Mouse (Mus musculus): ENCODE data around the gene Gnao1. TPM values are rescaled to one million over a fixed set of nuclear protein-coding genes. Genes with fewer than 3 reads are reported as not detected.

Gene Gnao1
- polyA plus RNA-seq, 1 experiment from 2014 or later = 160 TPM

- peak; percentile 42; the same call in 1 of the 2 replicates for ATAC-seq (ENCODE audit: low read depth)
- Histone ChIP-seq H3K4me2 (no peak overlapping the region), H3K4me3 (no peak overlapping the region), H3K9ac (peak overlapping the region; percentile 45), H3K4me1 (replicated peaks) (peaks cover 46% of the 10 kb centered on the region), H3K9me3 (no peaks in the 10 kb centered on the region), H3K27me3 (no peaks in the 10 kb centered on the region), H3K36me3 (peaks cover 15% of the 10 kb centered on the region; the same call in 1 of the 2 replicates), H3K27ac (replicated peaks) (peak overlapping the region; percentile 81)
- WGBS = 35% methylated on average over 5 of the region's 5 CpGs
Measured at GRCm38 (mm10) chr8:93907987-93908441, 98.2 kb downstream of the Gnao1 start.

- Histone ChIP-seq H3K36me3 (peaks cover 11% of the 10 kb centered on the region; the same call in 1 of the 2 replicates), H3K9me3 (no peaks in the 10 kb centered on the region), H3K4me2 (no peak overlapping the region), H3K9ac (peak overlapping the region; percentile 45), H3K27ac (replicated peaks) (peak overlapping the region; percentile 81), H3K4me1 (replicated peaks) (peaks cover 47% of the 10 kb centered on the region), H3K4me3 (no peak overlapping the region), H3K27me3 (no peaks in the 10 kb centered on the region)
- ATAC-seq (ENCODE audit: low read depth) = peak; percentile 55
- 29% methylated on average over 1 of the region's 1 CpGs for WGBS
Measured at GRCm38 (mm10) chr8:93908546-93908945, 98.8 kb downstream of the Gnao1 start.

DNA sequence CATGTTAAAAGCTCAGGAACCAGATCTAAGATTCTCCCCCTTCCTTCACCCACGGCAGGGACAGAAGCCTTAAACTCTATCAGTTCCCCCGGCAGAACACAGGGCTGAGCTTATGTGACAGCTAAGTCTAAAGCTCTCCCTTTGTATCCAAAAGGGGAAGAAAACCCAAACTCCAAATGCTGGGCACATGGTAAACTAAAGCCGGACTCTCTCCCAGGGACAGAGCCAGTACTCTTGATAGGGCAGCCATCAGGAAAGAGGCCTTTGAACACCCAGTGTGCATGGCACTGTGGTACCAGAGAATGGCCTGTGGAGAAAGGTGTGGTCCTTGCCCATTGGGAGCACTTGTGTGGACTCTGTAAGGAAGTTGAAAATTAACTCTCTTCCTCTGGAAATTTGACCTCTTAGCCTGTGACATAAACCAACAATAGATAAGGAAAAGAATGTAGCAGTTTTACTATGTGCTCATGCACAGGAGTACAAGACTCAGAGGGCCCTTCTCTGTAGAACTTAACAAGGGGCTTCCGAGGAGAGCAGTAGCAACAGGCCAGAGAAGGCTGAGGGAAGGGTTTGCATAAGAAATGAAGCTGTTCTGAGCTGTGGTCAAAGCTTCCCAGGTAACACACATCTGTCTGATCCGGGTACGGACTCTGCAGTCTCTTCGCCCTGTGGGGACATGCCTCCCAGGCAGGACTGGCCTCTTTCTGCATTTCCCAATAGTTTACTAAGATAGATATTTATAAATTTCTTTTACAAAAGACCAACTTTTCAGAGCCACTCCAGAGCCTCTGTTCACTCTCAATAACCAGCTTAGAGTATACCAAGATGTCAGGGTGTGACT lies 102.2 kb downstream of the Gnao1 start:
- no peak overlapping the region for H3K27ac ChIP-seq (replicated peaks)
- H3K9me3 ChIP-seq = no peaks in the 10 kb centered on the region
- H3K4me2 ChIP-seq = no peak overlapping the region
- H3K9ac ChIP-seq = no peak overlapping the region
- no peaks in the 10 kb centered on the region for H3K27me3 ChIP-seq
- no peak for ATAC-seq (ENCODE audit: low read depth)
- H3K4me1 ChIP-seq (replicated peaks) = peaks cover 46% of the 10 kb centered on the region
- H3K36me3 ChIP-seq = peaks cover 7% of the 10 kb centered on the region; the same call in 1 of the 2 replicates
- no peak overlapping the region for H3K4me3 ChIP-seq
- 76% methylated on average over 7 of the region's 7 CpGs for WGBS

GRCm38 (mm10) chr8:93917859-93918421 lies 108.2 kb downstream of the Gnao1 start:
- peak overlapping the region; percentile 45; the same call in 1 of the 2 replicates for H3K9ac ChIP-seq
- H3K4me3 ChIP-seq = no peak overlapping the region
- H3K27me3 ChIP-seq = no peaks in the 10 kb centered on the region
- WGBS = 10% methylated on average over 13 of the region's 13 CpGs
- H3K4me1 ChIP-seq (replicated peaks) = peaks cover 73% of the 10 kb centered on the region
- peak overlapping the region; percentile 18; the same call in 1 of the 2 replicates for H3K4me2 ChIP-seq
- H3K36me3 ChIP-seq = peaks cover 7% of the 10 kb centered on the region; the same call in 1 of the 2 replicates
- H3K27ac ChIP-seq (replicated peaks) = peak overlapping the region; percentile 89
- H3K9me3 ChIP-seq = no peaks in the 10 kb centered on the region
- ATAC-seq (ENCODE audit: low read depth) = peak; percentile 89

DNA sequence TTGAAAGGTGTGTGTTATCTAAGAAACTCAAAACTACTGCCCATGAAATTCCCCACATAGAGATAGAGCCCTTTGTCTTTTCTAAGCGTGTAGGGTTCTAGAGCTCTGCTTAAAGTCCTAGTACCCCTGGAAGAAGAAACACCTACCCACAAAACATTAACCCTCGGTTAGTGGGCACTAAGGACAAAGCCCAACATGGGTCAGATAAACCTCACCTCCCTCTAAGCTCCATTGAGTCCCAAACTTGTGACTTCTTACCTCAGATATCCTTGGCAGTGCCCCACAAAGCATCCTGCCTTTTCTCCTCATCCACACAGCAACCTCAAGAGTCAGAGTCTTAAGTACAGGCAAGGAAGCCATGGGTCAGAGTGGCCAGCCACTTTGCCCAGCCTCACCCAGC lies 108.8 kb downstream of the Gnao1 start:
- Histone ChIP-seq H3K27me3 (no peaks in the 10 kb centered on the region), H3K27ac (replicated peaks) (peak overlapping the region; percentile 89), H3K9ac (no peak overlapping the region), H3K4me1 (replicated peaks) (peaks cover 72% of the 10 kb centered on the region), H3K4me3 (no peak overlapping the region), H3K4me2 (no peak overlapping the region), H3K36me3 (peaks cover 11% of the 10 kb centered on the region; the same call in 1 of the 2 replicates), H3K9me3 (no peaks in the 10 kb centered on the region)
- 81% methylated on average over 2 of the region's 2 CpGs for WGBS
- ATAC-seq (ENCODE audit: low read depth) = no peak

GRCm38 (mm10) chr8:93919422-93919821 lies 109.7 kb downstream of the Gnao1 start:
- Histone ChIP-seq H3K36me3 (peaks cover 11% of the 10 kb centered on the region; the same call in 1 of the 2 replicates), H3K27ac (replicated peaks) (peak overlapping the region; percentile 89), H3K9me3 (no peaks in the 10 kb centered on the region), H3K27me3 (no peaks in the 10 kb centered on the region), H3K4me3 (no peak overlapping the region), H3K4me2 (no peak overlapping the region), H3K4me1 (replicated peaks) (peaks cover 81% of the 10 kb centered on the region), H3K9ac (no peak overlapping the region)
- no peak for ATAC-seq (ENCODE audit: low read depth)
- WGBS = 66% methylated on average over 3 of the region's 3 CpGs

GRCm38 (mm10) chr8:93919916-93920589 lies 110.3 kb downstream of the Gnao1 start:
- peak overlapping the region; percentile 89 for H3K27ac ChIP-seq (replicated peaks)
- ATAC-seq (ENCODE audit: low read depth) = no peak

GRCm38 (mm10) chr8:93920590-93920948 lies 110.8 kb downstream of the Gnao1 start:
- Histone ChIP-seq H3K4me1 (replicated peaks) (peaks cover 91% of the 10 kb centered on the region), H3K4me3 (no peak overlapping the region), H3K9ac (no peak overlapping the region), H3K9me3 (no peaks in the 10 kb centered on the region), H3K36me3 (peaks cover 11% of the 10 kb centered on the region; the same call in 1 of the 2 replicates), H3K27me3 (no peaks in the 10 kb centered on the region), H3K4me2 (no peak overlapping the region), H3K27ac (replicated peaks) (peak overlapping the region; percentile 89)
- ATAC-seq (ENCODE audit: low read depth) = no peak
- WGBS = 76% methylated on average over 7 of the region's 7 CpGs

More at GRCm38 (mm10) chr8:93919916-93920589, 110.3 kb downstream of the Gnao1 start:
- Histone ChIP-seq H3K4me2 (no peak overlapping the region), H3K9me3 (no peaks in the 10 kb centered on the region), H3K27me3 (no peaks in the 10 kb centered on the region), H3K9ac (no peak overlapping the region), H3K36me3 (peaks cover 11% of the 10 kb centered on the region; the same call in 1 of the 2 replicates), H3K4me3 (no peak overlapping the region), H3K4me1 (replicated peaks) (peaks cover 87% of the 10 kb centered on the region)
- WGBS = 51% methylated on average over 12 of the region's 12 CpGs

DNA sequence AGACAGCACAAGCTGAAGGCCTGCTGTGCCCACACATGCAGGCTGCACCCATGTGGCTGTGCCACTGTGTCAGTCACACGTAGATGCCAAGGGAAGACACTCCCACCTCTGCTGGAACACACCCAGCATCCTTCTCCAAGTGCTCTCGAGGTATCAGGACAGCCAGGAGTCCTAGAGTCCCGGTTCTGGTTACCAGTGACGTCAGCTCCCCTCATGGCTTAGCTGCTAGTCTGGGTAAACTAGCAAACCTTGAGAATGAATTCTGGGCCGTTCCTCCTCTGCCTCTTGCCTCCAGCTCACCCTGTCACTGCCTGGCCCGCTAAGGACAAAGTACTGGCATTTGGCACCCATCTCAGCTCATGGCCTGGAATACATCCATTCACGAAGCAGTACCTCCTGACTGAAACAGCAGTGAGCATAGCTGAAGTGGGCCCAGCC lies 114.2 kb downstream of the Gnao1 start:
- no peaks in the 10 kb centered on the region for H3K9me3 ChIP-seq
- peaks cover 62% of the 10 kb centered on the region for H3K4me1 ChIP-seq (replicated peaks)
- 0 out of 2 replicates have a peak, but pooled peaks have one; percentile 23 for ATAC-seq (ENCODE audit: low read depth)
- no peaks in the 10 kb centered on the region for H3K27me3 ChIP-seq
- H3K36me3 ChIP-seq = peaks cover 19% of the 10 kb centered on the region
- no peak overlapping the region for H3K27ac ChIP-seq (replicated peaks)
- no peak overlapping the region for H3K4me3 ChIP-seq
- no peak overlapping the region for H3K4me2 ChIP-seq
- H3K9ac ChIP-seq = no peak overlapping the region
- 76% methylated on average over 7 of the region's 7 CpGs for WGBS

DNA sequence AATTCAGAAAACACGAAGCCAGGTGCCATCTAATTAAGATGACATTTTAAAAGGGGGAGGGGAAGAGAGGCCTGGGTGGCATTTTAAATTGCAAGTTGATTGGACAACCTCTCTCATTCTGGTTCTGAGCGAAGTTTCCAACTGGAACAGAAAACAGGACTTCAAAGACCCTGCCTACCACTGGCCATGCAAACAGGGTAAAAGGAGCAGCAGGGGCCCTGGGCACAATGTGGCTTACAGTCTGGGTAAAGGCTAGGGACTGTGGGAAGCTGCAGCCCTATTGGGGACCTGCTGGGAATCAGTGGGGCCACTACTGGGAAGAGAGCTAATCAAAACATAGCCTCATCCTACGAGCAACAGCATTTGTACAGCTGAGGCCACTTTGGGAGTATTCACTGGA lies 115.7 kb downstream of the Gnao1 start:
- peaks cover 19% of the 10 kb centered on the region for H3K36me3 ChIP-seq
- H3K4me1 ChIP-seq (replicated peaks) = peaks cover 46% of the 10 kb centered on the region
- 23% methylated on average over 3 of the region's 3 CpGs for WGBS
- ATAC-seq (ENCODE audit: low read depth) = no peak
- H3K27me3 ChIP-seq = no peaks in the 10 kb centered on the region
- no peaks in the 10 kb centered on the region for H3K9me3 ChIP-seq
- no peak overlapping the region for H3K4me2 ChIP-seq
- no peak overlapping the region for H3K27ac ChIP-seq (replicated peaks)
- H3K4me3 ChIP-seq = no peak overlapping the region
- H3K9ac ChIP-seq = no peak overlapping the region

DNA sequence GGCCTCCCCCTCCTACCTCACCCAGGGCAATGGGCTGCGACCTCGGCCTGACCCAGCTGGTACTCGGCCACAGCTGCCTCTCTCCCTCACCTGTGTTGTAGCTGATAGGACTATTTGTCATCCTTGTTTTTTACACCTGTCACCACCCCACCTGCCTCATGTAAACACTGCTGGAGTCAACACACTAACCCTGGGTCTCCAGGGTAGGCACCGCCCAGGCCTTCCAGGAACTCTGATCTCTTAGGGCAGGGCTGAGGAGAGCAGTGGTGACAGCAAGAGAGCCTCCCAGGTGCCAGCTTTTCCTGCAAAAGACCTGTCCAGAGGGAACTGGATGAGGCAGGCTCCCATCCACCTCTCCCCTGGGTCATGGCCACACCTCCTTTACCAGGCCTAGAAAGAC lies 119.5 kb downstream of the Gnao1 start:
- H3K9ac ChIP-seq = no peak overlapping the region
- no peaks in the 10 kb centered on the region for H3K27me3 ChIP-seq
- H3K4me2 ChIP-seq = no peak overlapping the region
- ATAC-seq (ENCODE audit: low read depth) = no peak
- 85% methylated on average over 4 of the region's 4 CpGs for whole genome bisulfite sequencing
- H3K9me3 ChIP-seq = no peaks in the 10 kb centered on the region
- H3K36me3 ChIP-seq = peaks cover 8% of the 10 kb centered on the region; the same call in 1 of the 2 replicates
- H3K4me3 ChIP-seq = no peak overlapping the region
- H3K27ac ChIP-seq (replicated peaks) = no peak overlapping the region
- H3K4me1 ChIP-seq (replicated peaks) = peaks cover 29% of the 10 kb centered on the region

- Histone ChIP-seq H3K9me3 (no peaks in the 10 kb centered on the region), H3K36me3 (peaks cover 8% of the 10 kb centered on the region; the same call in 1 of the 2 replicates), H3K4me3 (no peak overlapping the region), H3K27me3 (no peaks in the 10 kb centered on the region), H3K4me2 (no peak overlapping the region), H3K27ac (replicated peaks) (peak overlapping the region; percentile 59), H3K9ac (no peak overlapping the region), H3K4me1 (replicated peaks) (peaks cover 13% of the 10 kb centered on the region; the same call in 1 of the 2 replicates)
- ATAC-seq (ENCODE audit: low read depth) = no peak
- WGBS = 58% methylated on average over 6 of the region's 6 CpGs
Measured at GRCm38 (mm10) chr8:93931336-93931735, 121.6 kb downstream of the Gnao1 start.
